Comparison of ENCODE assay signal across 9 mouse cellular contexts in genomic region chr5:52240540-52240939, GRCm38 (mm10). TPM values are rescaled to one million over a fixed set of nuclear protein-coding genes. Genes with fewer than 3 reads are reported as not detected.
A peak's percentile ranks its signal among the peaks of the same experiment; 100 is the strongest.
DNase-seq lines count a peak whose midpoint lies in the region; ATAC-seq and TF ChIP-seq lines count a peak whose summit lies in the region.
"Had no signal": no experiment of that assay in that cellular context is flagged by ENCODE, and none has a peak within 500 bp of the region (broad histone marks: within the 10 kb centered on the region; RNA-seq: fewer than 3 reads in every experiment).

No protein-coding gene starts in this region.

- no peak overlapping the region for H3K4me3 ChIP-seq in hindbrain, postnatal 0 days (ENCODE audit: low read length)
- no peak overlapping the region for H3K4me3 ChIP-seq in hindbrain, embryonic 14.5 days (replicated peaks; ENCODE audit: low read length)
- H3K4me3 ChIP-seq: limb, embryonic 13.5 days had no signal

- 2% methylated on average over 2 of the region's 2 CpGs for WGBS in hindbrain, postnatal 0 days
- WGBS in hindbrain, embryonic 14.5 days = 3% methylated on average over 2 of the region's 2 CpGs

- H3K9me3 ChIP-seq in hindbrain, postnatal 0 days (ENCODE audit: low read length) = no peaks in the 10 kb centered on the region
- H3K9me3 ChIP-seq in hindbrain, embryonic 14.5 days (ENCODE audit: control insufficient read depth, low read length) = no peaks in the 10 kb centered on the region

- H3K27me3 ChIP-seq in hindbrain, postnatal 0 days (ENCODE audit: insufficient read depth, low read length) = no peaks in the 10 kb centered on the region
- no peaks in the 10 kb centered on the region for H3K27me3 ChIP-seq in hindbrain, embryonic 14.5 days (ENCODE audit: control insufficient read depth, insufficient read depth, low read length)
- H3K27me3 ChIP-seq: limb, embryonic 13.5 days had no signal

- ATAC-seq in hindbrain, postnatal 0 days = no peak
- no peak for ATAC-seq in hindbrain, embryonic 14.5 days (ENCODE audit: low FRiP score)

- no peaks in the 10 kb centered on the region for H3K36me3 ChIP-seq in hindbrain, postnatal 0 days (ENCODE audit: insufficient read depth, low read length)
- no peaks in the 10 kb centered on the region for H3K36me3 ChIP-seq in hindbrain, embryonic 14.5 days (replicated peaks; ENCODE audit: control insufficient read depth, insufficient read depth)
- H3K36me3 ChIP-seq: limb, embryonic 13.5 days had no signal

- DNase-seq in hindbrain, postnatal 0 days (ENCODE audit: low spot score) = no peak
- no peak for DNase-seq in hindbrain, embryonic 14.5 days (ENCODE audit: low spot score)
- DNase-seq in B cell, adult 2 months = peak; percentile 15 to 23
- peak; percentile 59 for DNase-seq in adrenal gland, postnatal 10 days
- DNase-seq in kidney, postnatal 4 days = peak; percentile 53 to 62
- DNase-seq in left cerebral cortex, adult 18-20 months (ENCODE audit: low spot score in 2 of 2) = no peak
- no peak for DNase-seq in layer of hippocampus, postnatal 10 days (ENCODE audit: low spot score in 2 of 2)
- DNase-seq in layer of hippocampus, postnatal 36 days = no peak

- no peak overlapping the region for H3K27ac ChIP-seq in hindbrain, postnatal 0 days
- no peak overlapping the region for H3K27ac ChIP-seq in hindbrain, embryonic 14.5 days
- H3K27ac ChIP-seq: limb, embryonic 13.5 days had no signal

- H3K4me2 ChIP-seq in hindbrain, postnatal 0 days (ENCODE audit: low read depth, low read length) = no peak overlapping the region
- no peak overlapping the region for H3K4me2 ChIP-seq in hindbrain, embryonic 14.5 days (replicated peaks)
- H3K4me2 ChIP-seq: limb, embryonic 13.5 days had no signal

- TF ChIP-seq CTCF in hindbrain, postnatal 0 days (IDR thresholded peaks at IDR 0.05; ENCODE audit: low read depth) = peak; percentile 55

- H3K9ac ChIP-seq in hindbrain, postnatal 0 days (replicated peaks; ENCODE audit: low read length) = no peak overlapping the region
- no peak overlapping the region for H3K9ac ChIP-seq in hindbrain, embryonic 14.5 days
- H3K9ac ChIP-seq: limb, embryonic 13.5 days had no signal

- H3K4me1 ChIP-seq in hindbrain, postnatal 0 days (ENCODE audit: insufficient read depth, low read length) = no peaks in the 10 kb centered on the region
- H3K4me1 ChIP-seq in hindbrain, embryonic 14.5 days (replicated peaks; ENCODE audit: control insufficient read depth, insufficient read depth, low read length) = no peaks in the 10 kb centered on the region

RNA-seq across cellular contexts. Expression of gene Dhx15, which starts 50.2 kb away (rescaled TPM):
- total RNA-seq in hindbrain, postnatal 0 days (2014; rRNA removed) = 82.3 and 92.3 TPM in 2 replicates
- polyA plus RNA-seq in hindbrain, postnatal 0 days (2015; fragmentation: Nextera tagmentation; extraction: Ambion mirVana) = 70.6 and 72.7 TPM in 2 replicates
- polyA plus RNA-seq in hindbrain, embryonic 14.5 days (2014; fragmentation: Nextera tagmentation; extraction: Ambion mirVana) = 62.8 and 63.7 TPM in 2 replicates
- 100 to 1,000 TPM; 105 to 109 TPM for total RNA-seq in adrenal gland, postnatal 10 days (2021)
- total RNA-seq in left cerebral cortex, adult 18-20 months (2021) = 10 to 100 TPM; 82.7 to 91.8 TPM
- total RNA-seq in layer of hippocampus, postnatal 10 days (2021) = 100 to 1,000 TPM in 1 of 2 experiments, 10 to 100 TPM in 1; 96.6 to 110 TPM
- 100 to 1,000 TPM in 1 of 2 experiments, 10 to 100 TPM in 1; 96.4 to 101 TPM for total RNA-seq in layer of hippocampus, postnatal 36 days (2021)

Comparison
In these comparisons a context has a peak if more than half of its experiments do, and no peak if none do; other contexts are left out.
1. DNase-seq: peak in B cell, adult 2 months (2 of 2), adrenal gland, postnatal 10 days (single experiment) and kidney, postnatal 4 days (2 of 2); none in hindbrain, postnatal 0 days (single experiment), hindbrain, embryonic 14.5 days (single experiment), left cerebral cortex, adult 18-20 months (0 of 2), layer of hippocampus, postnatal 10 days (0 of 2) and layer of hippocampus, postnatal 36 days (0 of 2).